Mouse (Mus musculus) hindlimb bud, embryonic 11.5 days (tissue): ENCODE data around the gene Car10.
A peak's percentile ranks its signal among the peaks of the same experiment; 100 is the strongest.

Experiments
- DNase-seq: peaks from one replicate; pipeline ENCODE4 v3.0.0-alpha.2; 2012; ENCODE audit warnings: low read depth, low spot score; ENCODE audit errors: extremely low spot score

The Car10 gene

GRCm38 (mm10) chr11:93490211-93490820, 392.5 kb downstream of the Car10 start:
- no peak for DNase-seq

GRCm38 (mm10) chr11:93497896-93498295, 400.1 kb downstream of the Car10 start:
- no peak for DNase-seq

GRCm38 (mm10) chr11:93500442-93500841, 402.6 kb downstream of the Car10 start:
- DNase-seq: no peak

- DNase-seq: no peak
Observed at GRCm38 (mm10) chr11:93501671-93502070, 403.8 kb downstream of the Car10 start.

GRCm38 (mm10) chr11:93502864-93503263, 405.0 kb downstream of the Car10 start:
- DNase-seq: no peak

- no peak for DNase-seq
Observed at GRCm38 (mm10) chr11:93503469-93503868, 405.6 kb downstream of the Car10 start.

- DNase-seq: no peak
Observed at GRCm38 (mm10) chr11:93509527-93510235, 411.9 kb downstream of the Car10 start.

- no peak for DNase-seq
Observed at GRCm38 (mm10) chr11:93512843-93513242, 415.0 kb downstream of the Car10 start.

- no peak for DNase-seq
Observed at GRCm38 (mm10) chr11:93514396-93514795, 416.6 kb downstream of the Car10 start.

GRCm38 (mm10) chr11:93515566-93515965, 417.7 kb downstream of the Car10 start:
- DNase-seq: no peak

GRCm38 (mm10) chr11:93516216-93516615, 418.4 kb downstream of the Car10 start:
- DNase-seq: no peak

- DNase-seq: no peak
Observed at GRCm38 (mm10) chr11:93516946-93517345, 419.1 kb downstream of the Car10 start.

GRCm38 (mm10) chr11:93522501-93522900, 424.7 kb downstream of the Car10 start:
- no peak for DNase-seq

- no peak for DNase-seq
Observed at GRCm38 (mm10) chr11:93525921-93526320, 428.1 kb downstream of the Car10 start.

GRCm38 (mm10) chr11:93531029-93531680, 433.3 kb downstream of the Car10 start:
- no peak for DNase-seq

GRCm38 (mm10) chr11:93536244-93536643, 438.4 kb downstream of the Car10 start:
- no peak for DNase-seq

GRCm38 (mm10) chr11:93548904-93549303, 451.1 kb downstream of the Car10 start:
- DNase-seq: no peak

GRCm38 (mm10) chr11:93550908-93551307, 453.1 kb downstream of the Car10 start:
- peak; percentile 14 for DNase-seq

- DNase-seq: no peak
Observed at GRCm38 (mm10) chr11:93559118-93559517, 461.3 kb downstream of the Car10 start.

- no peak for DNase-seq
Observed at GRCm38 (mm10) chr11:93560570-93560969, 462.7 kb downstream of the Car10 start.

- DNase-seq: no peak
Observed at GRCm38 (mm10) chr11:93562330-93562865, 464.6 kb downstream of the Car10 start.

- no peak for DNase-seq
Observed at GRCm38 (mm10) chr11:93565756-93566155, 467.9 kb downstream of the Car10 start.
